Mouse (Mus musculus) gastrocnemius, adult 8-10 months (tissue): ENCODE measurements around the gene Sfrp2. TPM values are rescaled to one million over a fixed set of nuclear protein-coding genes. Genes with fewer than 3 reads are reported as not detected.

ENCODE experiments used
- DNase-seq, 2 experiments: peaks; one replicate each; pipeline ENCODE4 v3.0.0; 2022; ENCODE audit warnings: low spot score in 2 of 2
- total RNA-seq, 4 experiments: library from RNA; stranded (reverse); gene quantifications; 2 replicates each; pipeline ENCODE4 v1.2.4; 2022

Sfrp2 gene
- total RNA-seq, 4 experiments from 2014 or later = 0.27 to 2.2 (median 1.4) TPM

DNA sequence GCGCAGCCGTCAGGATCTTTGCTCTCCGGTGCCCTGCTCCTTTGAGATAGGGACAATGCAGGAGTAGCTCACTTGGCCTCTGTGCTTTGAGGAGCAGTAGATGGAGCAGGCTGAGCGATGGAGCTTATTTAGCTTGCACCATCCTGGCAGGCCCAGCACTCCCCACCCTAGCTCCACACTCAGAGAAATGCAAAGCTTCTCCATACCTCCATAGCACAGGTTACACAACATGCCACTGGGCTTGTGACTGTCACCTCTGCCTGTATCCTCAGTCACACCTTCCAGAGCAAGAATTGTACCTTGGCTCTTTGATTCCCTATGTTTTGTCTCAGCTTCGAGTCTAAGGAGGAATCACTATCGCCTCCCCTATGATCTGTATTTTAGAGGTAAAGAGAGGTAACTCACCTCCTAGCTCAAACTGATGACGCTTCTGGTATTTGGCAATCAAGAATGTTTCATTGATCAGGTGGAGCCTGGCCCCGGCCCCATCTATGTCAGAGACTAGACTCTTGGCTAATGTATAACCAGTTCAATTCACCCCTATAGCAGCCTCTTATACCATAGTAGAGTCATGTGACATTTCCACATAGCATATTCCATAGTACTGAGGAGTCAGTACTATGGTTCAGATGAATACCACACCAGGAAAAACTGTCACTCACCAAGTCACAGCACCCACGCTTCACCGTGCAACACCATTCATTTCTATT, 5.2 kb downstream of the Sfrp2 start:
- no peak for DNase-seq

DNA sequence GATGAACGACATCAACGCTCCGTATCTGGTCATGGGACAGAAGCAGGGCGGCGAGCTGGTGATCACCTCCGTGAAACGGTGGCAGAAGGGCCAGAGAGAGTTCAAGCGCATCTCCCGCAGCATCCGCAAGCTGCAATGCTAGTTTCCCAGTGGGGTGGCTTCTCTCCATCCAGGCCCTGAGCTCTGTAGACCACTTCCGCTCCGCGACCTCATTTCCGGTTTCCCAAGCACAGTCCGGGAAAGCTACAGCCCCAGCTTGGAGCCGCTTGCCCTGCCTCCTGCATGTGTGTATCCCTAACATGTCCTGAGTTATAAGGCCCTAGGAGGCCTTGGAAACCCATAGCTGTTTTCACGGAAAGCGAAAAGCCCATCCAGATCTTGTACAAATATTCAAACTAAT, 7.2 kb downstream of the Sfrp2 start:
- no peak for DNase-seq

GRCm38 (mm10) chr3:83775403-83775802, 9.3 kb downstream of the Sfrp2 start:
- DNase-seq = no peak

DNA sequence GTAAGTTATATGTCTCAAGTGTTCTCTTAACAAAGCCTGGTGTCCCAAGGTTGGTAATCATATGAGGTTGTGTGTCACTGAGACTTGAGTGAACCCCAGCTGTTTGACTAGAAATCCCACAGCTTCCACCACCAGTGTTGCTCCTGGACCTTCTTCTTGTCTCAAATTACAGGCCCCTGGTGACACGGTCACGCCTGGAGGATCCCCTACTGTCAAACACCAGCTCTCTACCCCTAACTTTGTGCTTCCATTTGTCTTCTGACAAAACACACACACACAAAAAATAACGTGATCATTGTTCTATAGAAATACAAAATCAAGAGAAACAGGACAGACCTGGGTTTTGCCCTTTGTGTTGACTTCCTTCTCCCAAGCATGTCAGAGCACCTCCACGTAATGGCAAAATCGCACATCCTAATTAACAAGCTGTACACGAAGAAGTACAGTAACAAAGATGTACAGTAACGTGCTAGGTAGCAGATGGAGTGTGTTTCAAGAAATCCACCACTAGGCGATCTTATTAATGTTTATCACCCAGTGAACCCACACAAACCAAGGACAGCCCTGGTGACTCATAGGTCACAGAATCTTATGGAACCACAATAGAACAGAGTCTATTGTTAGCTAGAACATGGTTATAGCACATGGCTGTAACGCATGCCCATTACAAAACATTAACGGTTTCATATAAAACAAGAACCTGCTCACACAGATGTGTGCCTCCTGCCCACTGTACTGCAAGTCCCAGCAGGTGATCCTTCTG, 15.5 kb downstream of the Sfrp2 start:
- no peak for DNase-seq

GRCm38 (mm10) chr3:83783716-83784469, 17.8 kb downstream of the Sfrp2 start:
- no peak for DNase-seq

DNA sequence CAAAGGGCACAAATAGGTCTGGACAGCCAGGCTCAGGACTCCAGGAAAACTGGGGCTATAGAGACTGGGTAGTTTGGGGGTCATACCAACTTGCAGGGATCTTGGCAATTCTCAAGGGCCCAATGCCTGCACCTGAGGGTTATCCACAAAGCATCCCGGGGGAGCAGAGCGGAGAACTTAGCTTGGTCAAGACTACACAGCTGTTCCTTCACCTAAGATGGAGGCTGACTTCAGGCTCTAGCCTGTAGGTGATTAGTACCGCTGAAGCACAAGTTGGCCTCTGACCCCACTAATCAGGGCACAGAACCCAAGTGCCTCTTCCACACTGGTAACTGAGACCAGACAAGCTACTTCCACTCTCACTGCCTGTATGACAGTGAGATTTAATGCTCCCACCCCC, 18.6 kb downstream of the Sfrp2 start:
- DNase-seq = no peak

DNA sequence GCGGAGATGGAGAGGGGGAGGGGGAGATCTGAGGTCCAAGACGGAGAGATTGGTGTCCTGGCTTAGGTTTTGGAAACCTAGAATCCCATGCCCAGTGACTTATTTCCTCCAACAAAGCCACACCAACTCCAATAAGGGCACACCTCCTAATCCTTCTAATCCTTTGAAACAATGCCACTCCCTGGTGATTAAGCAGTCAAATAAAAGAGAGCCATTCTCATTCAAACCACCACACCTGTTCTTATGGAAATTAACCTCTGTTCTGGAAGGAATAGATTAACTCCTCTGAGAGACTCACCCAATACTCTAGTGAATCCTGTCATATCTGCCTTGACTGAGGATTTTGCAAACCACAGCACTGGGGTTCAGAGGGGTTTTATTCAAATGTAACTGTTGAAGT, 21.0 kb downstream of the Sfrp2 start:
- DNase-seq = no peak

GRCm38 (mm10) chr3:83787776-83788305, 21.7 kb downstream of the Sfrp2 start:
- DNase-seq = no peak

DNA sequence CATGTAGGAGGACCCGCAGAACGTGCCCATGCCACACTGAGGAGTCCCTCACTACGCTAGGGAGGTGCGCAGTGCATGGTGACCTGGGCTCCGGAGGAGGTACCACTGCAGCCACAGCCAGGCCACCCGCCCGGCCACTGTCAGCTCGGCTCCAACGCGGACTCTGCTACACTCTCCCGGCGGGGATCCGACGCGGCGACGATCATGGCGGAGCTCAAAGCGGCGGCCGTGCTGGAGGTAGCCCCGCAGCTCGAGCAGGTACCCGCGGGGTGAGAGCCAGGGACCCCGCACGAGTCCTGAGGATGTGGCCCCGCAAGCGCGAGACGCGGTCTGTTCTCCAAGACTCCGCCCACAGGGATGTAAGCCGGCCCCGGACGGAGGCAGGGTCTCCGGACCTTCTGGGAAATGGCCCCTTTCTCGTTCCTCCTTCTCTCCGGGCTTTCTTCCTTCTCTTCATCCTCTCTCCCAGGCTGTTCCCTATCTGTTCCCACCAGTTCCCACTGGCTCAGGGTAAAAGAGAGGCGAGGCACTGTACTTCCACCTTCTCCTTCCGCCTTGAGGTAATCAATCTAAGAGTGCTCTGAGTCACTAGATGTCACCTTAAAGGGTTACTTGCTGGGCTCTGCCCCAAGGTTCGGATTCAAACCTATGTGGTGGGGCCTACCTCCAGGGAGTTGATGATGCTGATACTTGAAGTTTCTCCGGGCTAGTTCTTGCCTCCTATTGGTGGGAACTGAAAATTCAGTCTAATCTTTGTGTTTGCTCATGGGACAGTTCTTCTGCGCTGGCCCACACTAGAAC, 23.7 kb downstream of the Sfrp2 start:
- DNase-seq = no peak

DNA sequence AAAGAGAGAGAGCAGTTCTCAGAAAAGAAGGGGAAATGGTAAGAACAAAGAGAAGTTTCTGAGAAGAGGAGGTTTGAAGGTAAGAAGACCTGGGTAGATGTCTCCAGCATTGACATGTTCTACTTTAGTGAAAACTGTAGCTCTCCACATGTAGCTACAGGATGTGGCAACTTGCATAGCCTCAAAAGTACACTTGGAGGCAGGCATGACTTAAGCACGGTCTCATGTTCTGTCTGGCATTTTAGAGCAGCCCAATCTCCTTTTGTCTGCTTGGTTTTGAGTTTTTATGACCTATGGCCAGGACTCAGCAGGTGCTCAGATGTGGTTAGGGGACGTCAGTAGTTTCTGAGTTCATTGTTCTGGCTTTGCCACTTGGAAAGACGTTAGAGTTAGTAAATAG, 25.3 kb downstream of the Sfrp2 start:
- DNase-seq = no peak

GRCm38 (mm10) chr3:83797098-83797497, 31.0 kb downstream of the Sfrp2 start:
- DNase-seq = no peak

DNA sequence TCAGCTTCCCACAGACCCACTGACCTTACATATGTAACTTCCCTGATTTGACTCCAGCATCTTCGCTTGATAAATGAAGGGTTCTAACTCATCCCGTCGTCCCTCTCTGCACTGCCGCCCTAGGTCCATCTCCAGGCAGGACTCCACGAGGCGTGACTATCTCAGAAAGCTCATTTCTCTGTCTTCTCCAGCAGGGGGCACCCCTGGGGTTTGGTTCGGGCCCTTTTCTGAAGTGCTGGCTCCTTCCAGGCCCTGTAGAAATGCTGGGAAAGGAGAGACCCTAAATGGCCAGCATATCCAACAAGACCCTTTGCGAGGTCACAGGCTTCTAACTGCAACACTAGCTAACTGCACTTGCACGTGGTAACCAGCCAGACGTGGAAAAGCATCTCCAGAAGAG, 31.7 kb downstream of the Sfrp2 start:
- peak in 1 of 2 experiments; percentile 9 for DNase-seq

- no peak for DNase-seq
Measured at GRCm38 (mm10) chr3:83799486-83799885, 33.4 kb downstream of the Sfrp2 start.

GRCm38 (mm10) chr3:83801649-83802155, 35.6 kb downstream of the Sfrp2 start:
- no peak for DNase-seq

DNA sequence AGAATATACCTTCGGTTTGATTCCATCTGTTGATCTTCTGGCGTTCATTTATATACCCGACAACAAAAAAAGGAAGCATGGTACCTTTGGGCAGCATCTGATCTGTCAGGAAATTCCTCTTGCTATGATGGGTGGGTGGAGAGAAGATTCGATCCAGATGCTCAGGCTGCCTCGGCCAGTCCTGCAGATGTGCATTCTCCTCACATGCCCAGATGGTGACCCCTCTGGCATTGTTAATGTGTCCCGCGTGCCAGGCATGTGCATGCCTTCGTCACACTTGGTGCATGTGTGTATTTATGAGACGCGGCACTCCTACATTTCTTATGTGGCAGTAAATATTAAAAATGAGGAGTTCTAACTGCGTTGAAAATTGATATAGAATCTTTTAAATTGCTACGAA, 42.4 kb downstream of the Sfrp2 start:
- DNase-seq = no peak

GRCm38 (mm10) chr3:83811987-83812386, 45.9 kb downstream of the Sfrp2 start:
- DNase-seq = no peak

GRCm38 (mm10) chr3:83812863-83813262, 46.7 kb downstream of the Sfrp2 start:
- DNase-seq = no peak

DNA sequence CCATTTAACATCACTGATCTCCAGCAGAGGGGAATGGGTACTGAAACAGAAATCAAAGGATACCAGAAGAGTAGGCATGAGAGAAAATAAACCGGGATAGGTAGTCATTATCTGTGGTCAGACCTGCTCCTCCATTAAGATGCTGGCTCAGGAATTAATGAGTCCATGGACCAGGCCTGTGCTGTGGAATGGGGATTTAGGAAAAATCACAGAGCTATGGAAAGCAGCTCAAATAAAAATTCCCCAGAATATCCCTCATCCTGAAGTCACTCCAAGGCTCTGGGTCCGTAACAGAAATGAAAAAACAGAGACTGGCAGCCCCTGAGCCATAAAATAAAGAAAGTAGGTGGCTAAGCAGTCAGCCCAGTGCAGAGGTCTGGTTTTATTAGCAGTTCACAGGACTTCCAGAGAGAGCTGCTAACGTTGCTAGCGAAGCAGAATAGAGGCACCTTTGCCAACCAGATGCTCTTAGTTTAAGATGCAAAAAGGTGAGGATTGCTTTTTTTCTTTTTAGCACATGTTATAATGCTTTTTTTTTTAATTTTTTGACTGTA, 50.3 kb downstream of the Sfrp2 start:
- no peak for DNase-seq

DNA sequence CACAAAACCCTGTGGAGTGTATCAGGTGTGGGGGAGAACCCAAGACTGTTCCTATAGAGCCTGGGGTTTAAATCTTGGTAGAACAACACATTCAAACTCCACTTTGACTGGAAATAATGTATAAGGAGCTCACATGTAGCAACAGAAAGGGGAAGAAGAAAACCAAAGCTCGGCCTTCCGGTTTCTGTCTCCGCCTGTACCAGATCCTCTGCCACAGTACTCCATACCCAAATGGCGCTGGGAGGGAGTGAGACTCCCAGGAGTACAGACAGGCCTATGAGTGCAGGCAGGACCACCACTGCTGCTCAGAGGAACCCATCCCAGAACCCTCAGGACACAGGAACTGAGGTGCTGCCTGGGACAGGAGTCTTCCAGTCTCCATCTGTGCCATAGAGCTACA, 57.7 kb downstream of the Sfrp2 start:
- DNase-seq = no peak
